In the genomic region with DNA sequence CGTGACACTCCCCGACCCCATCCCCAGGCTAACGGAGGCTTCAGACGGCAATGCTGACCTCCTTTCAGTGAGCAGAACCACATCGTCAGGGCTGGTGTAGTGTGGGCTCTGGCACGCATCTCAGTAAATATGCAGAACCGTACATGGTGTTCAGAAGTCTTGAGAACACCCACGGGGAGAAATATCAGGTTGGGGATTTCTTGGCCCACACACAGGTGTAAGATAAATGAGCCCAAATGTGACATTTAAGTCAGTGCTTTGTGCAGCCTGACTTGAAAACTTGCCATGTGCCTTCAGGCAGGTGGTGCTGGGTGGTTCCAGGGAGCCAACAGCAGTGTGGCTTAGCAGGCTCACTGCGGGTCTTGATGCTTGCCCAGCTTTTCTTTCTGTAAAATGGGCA, we compare ENCODE assay signal across 25 mouse cellular contexts. TPM values are rescaled to one million over a fixed set of nuclear protein-coding genes. Genes with fewer than 3 reads are reported as not detected.
DNase-seq lines count a peak whose midpoint lies in the region; ATAC-seq lines count a peak whose summit lies in the region.
"Had no signal": no experiment of that assay in that cellular context is flagged by ENCODE, and none has a peak within 500 bp of the region (broad histone marks: within the 10 kb centered on the region; RNA-seq: fewer than 3 reads in every experiment).

No protein-coding gene starts in this region.

- no peaks in the 10 kb centered on the region for H3K36me3 ChIP-seq in intestine, embryonic 15.5 days
- H3K36me3 ChIP-seq: limb, embryonic 12.5 days; liver, embryonic 13.5 days; neural tube, embryonic 15.5 days had no signal

- no peak overlapping the region for H3K4me2 ChIP-seq in intestine, embryonic 15.5 days (replicated peaks)
- H3K4me2 ChIP-seq: limb, embryonic 12.5 days; liver, embryonic 13.5 days; neural tube, embryonic 15.5 days had no signal

- H3K9ac ChIP-seq in intestine, embryonic 15.5 days, result no peak overlapping the region
- H3K9ac ChIP-seq: forebrain, postnatal 0 days; limb, embryonic 12.5 days; liver, embryonic 13.5 days; neural tube, embryonic 15.5 days had no signal

- no peaks in the 10 kb centered on the region for H3K27me3 ChIP-seq in intestine, embryonic 15.5 days (replicated peaks)
- H3K27me3 ChIP-seq: liver, embryonic 13.5 days; neural tube, embryonic 15.5 days; Patski had no signal

- no peak overlapping the region for H3K4me3 ChIP-seq in intestine, embryonic 15.5 days (replicated peaks)
- H3K4me3 ChIP-seq: limb, embryonic 12.5 days; liver, embryonic 13.5 days; myocyte; neural tube, embryonic 15.5 days had no signal

- H3K27ac ChIP-seq in intestine, embryonic 15.5 days, result no peak overlapping the region
- H3K27ac ChIP-seq: limb, embryonic 12.5 days; liver, embryonic 13.5 days; neural tube, embryonic 15.5 days had no signal

- H3K9me3 ChIP-seq in intestine, embryonic 15.5 days, result no peaks in the 10 kb centered on the region
- H3K9me3 ChIP-seq: limb, embryonic 12.5 days; liver, embryonic 13.5 days; neural tube, embryonic 15.5 days had no signal

- peak; percentile 32 for DNase-seq in cerebellum, adult 9-10 months
- no peak for DNase-seq in cerebellum, adult 11 months
- DNase-seq in layer of hippocampus, adult 11-12 months (ENCODE audit: low spot score), result peak; percentile 47
- no peak for DNase-seq in layer of hippocampus, postnatal 10 days (ENCODE audit: low spot score in 2 of 2)
- DNase-seq in CD4-positive, CD25-positive, alpha-beta regulatory T cell, adult 2 months (ENCODE audit: low read depth, low spot score), result peak; percentile 22
- DNase-seq in gastrocnemius, postnatal 25 days, result peak; percentile 71
- no peak for DNase-seq in B cell, adult 2 months
- DNase-seq: adrenal gland, postnatal 25 days; forebrain, postnatal 0 days; liver, embryonic 13.5 days; midbrain, embryonic 14.5 days; thymus, adult 18-20 months had no signal

- WGBS in intestine, embryonic 15.5 days, result 83% methylated on average over 9 of the region's 9 CpGs

- no peaks in the 10 kb centered on the region for H3K4me1 ChIP-seq in intestine, embryonic 15.5 days (replicated peaks)
- H3K4me1 ChIP-seq: liver, embryonic 13.5 days; neural tube, embryonic 15.5 days had no signal

- ATAC-seq in intestine, embryonic 15.5 days, result no peak
- ATAC-seq: forebrain, postnatal 0 days; Patski had no signal

RNA-seq across cellular contexts. Expression of gene Nt5dc3, which starts 31.2 kb away (rescaled TPM):
- 100 to 1,000 TPM in 1 of 2 experiments, 10 to 100 TPM in 1; 86.3 to 102 TPM for total RNA-seq in layer of hippocampus, postnatal 10 days (2021)
- total RNA-seq in gastrocnemius, postnatal 25 days (2021), result 10 to 100 TPM; 30.0 to 38.2 TPM
- 1.0 and 1.1 TPM in 2 replicates for polyA plus RNA-seq in intestine, embryonic 15.5 days (2015; fragmentation: Nextera tagmentation; extraction: Ambion mirVana)

RNA-seq across cellular contexts. Expression of gene Gm49358, which starts 46.2 kb away (rescaled TPM):
- 10 to 100 TPM; 23.7 to 29.2 TPM for total RNA-seq in layer of hippocampus, postnatal 10 days (2021)
- 10 to 100 TPM; 12.4 to 14.0 TPM for total RNA-seq in gastrocnemius, postnatal 25 days (2021)
- not detected in 2 replicates for polyA plus RNA-seq in intestine, embryonic 15.5 days (2015; fragmentation: Nextera tagmentation; extraction: Ambion mirVana)
- polyA plus RNA-seq: activated CD4-positive, CD25-positive, alpha-beta regulatory T cell, adult 4 months; embryonic facial prominence, embryonic 14.5 days; forebrain, postnatal 0 days; heart, postnatal 0 days; hindbrain, embryonic 11.5 days; intestine, embryonic 14.5 days; large intestine, adult 2 months; limb, embryonic 12.5 days; liver, embryonic 13.5 days; lung, embryonic 16.5 days; myocyte; neural tube, embryonic 15.5 days; small intestine, adult 2 months had no signal

Comparison
In these comparisons a context has a peak if more than half of its experiments do, and no peak if none do; other contexts are left out.
1. DNase-seq: peak in cerebellum, adult 9-10 months (single experiment), layer of hippocampus, adult 11-12 months (single experiment), CD4-positive, CD25-positive, alpha-beta regulatory T cell, adult 2 months (single experiment) and gastrocnemius, postnatal 25 days (single experiment); none in cerebellum, adult 11 months (single experiment), layer of hippocampus, postnatal 10 days (0 of 2) and B cell, adult 2 months (0 of 2).